ENCODE assay signal across 11 mouse cellular contexts in genomic region chr15:98955324-98955723, GRCm38 (mm10). TPM values are rescaled to one million over a fixed set of nuclear protein-coding genes. Genes with fewer than 3 reads are reported as not detected.
A peak's percentile ranks its signal among the peaks of the same experiment; 100 is the strongest.
DNase-seq lines count a peak whose midpoint lies in the region; ATAC-seq and TF ChIP-seq lines count a peak whose summit lies in the region.
"Had no signal": no experiment of that assay in that cellular context is flagged by ENCODE, and none has a peak within 500 bp of the region (broad histone marks: within the 10 kb centered on the region; RNA-seq: fewer than 3 reads in every experiment).

No protein-coding gene starts in this region.

- no peak overlapping the region for H3K4me3 ChIP-seq in lung, embryonic 14.5 days (ENCODE audit: low read depth, low read length)
- H3K4me3 ChIP-seq in lung, postnatal 0 days (ENCODE audit: low read depth, low read length), result no peak overlapping the region
- H3K4me3 ChIP-seq in forebrain, embryonic 12.5 days (replicated peaks), result peak overlapping the region; percentile 91
- H3K4me3 ChIP-seq in limb, embryonic 12.5 days (replicated peaks), result no peak overlapping the region
- no peak overlapping the region for H3K4me3 ChIP-seq in stomach, embryonic 15.5 days (replicated peaks)

- no peaks in the 10 kb centered on the region for H3K9me3 ChIP-seq in lung, embryonic 14.5 days (ENCODE audit: low read depth, low read length)
- no peaks in the 10 kb centered on the region for H3K9me3 ChIP-seq in lung, postnatal 0 days (ENCODE audit: low read length)
- no peaks in the 10 kb centered on the region for H3K9me3 ChIP-seq in forebrain, embryonic 12.5 days
- no peaks in the 10 kb centered on the region for H3K9me3 ChIP-seq in limb, embryonic 12.5 days
- no peaks in the 10 kb centered on the region for H3K9me3 ChIP-seq in stomach, embryonic 15.5 days

- H3K36me3 ChIP-seq in lung, embryonic 14.5 days (ENCODE audit: insufficient read depth), result no peaks in the 10 kb centered on the region
- H3K36me3 ChIP-seq in lung, postnatal 0 days (ENCODE audit: insufficient read depth, low read length), result no peaks in the 10 kb centered on the region
- H3K36me3 ChIP-seq in forebrain, embryonic 12.5 days (replicated peaks), result peaks cover 8% of the 10 kb centered on the region
- peaks cover 4% of the 10 kb centered on the region for H3K36me3 ChIP-seq in limb, embryonic 12.5 days
- no peaks in the 10 kb centered on the region for H3K36me3 ChIP-seq in stomach, embryonic 15.5 days

- H3K27ac ChIP-seq in lung, embryonic 14.5 days (ENCODE audit: low read depth), result 0 out of 2 replicates have a peak overlapping the region, but pooled peaks have one; percentile 70
- no peak overlapping the region for H3K27ac ChIP-seq in lung, postnatal 0 days (ENCODE audit: low read length)
- H3K27ac ChIP-seq in forebrain, embryonic 12.5 days, result peak overlapping the region; percentile 100
- no peak overlapping the region for H3K27ac ChIP-seq in limb, embryonic 12.5 days
- H3K27ac ChIP-seq in stomach, embryonic 15.5 days, result 0 out of 2 replicates have a peak overlapping the region, but pooled peaks have one; percentile 78

- no peak overlapping the region for H3K4me2 ChIP-seq in lung, embryonic 14.5 days
- H3K4me2 ChIP-seq in lung, postnatal 0 days (replicated peaks; ENCODE audit: low read depth, low read length), result no peak overlapping the region
- peak overlapping the region; percentile 66 for H3K4me2 ChIP-seq in forebrain, embryonic 12.5 days
- peak overlapping the region; percentile 81; the same call in 1 of the 2 replicates for H3K4me2 ChIP-seq in limb, embryonic 12.5 days
- no peak overlapping the region for H3K4me2 ChIP-seq in stomach, embryonic 15.5 days

- no peak for ATAC-seq in lung, embryonic 14.5 days (ENCODE audit: insufficient read depth)
- no peak for ATAC-seq in lung, postnatal 0 days
- no peak for ATAC-seq in forebrain, embryonic 12.5 days (ENCODE audit: low FRiP score)
- ATAC-seq in limb, embryonic 12.5 days (ENCODE audit: insufficient number of reproducible peaks, insufficient read depth, low FRiP score, low TSS enrichment, low read depth), result no peak
- no peak for ATAC-seq in stomach, embryonic 15.5 days (ENCODE audit: insufficient read depth, low FRiP score, low read depth)

- H3K9ac ChIP-seq in lung, embryonic 14.5 days, result peak overlapping the region; percentile 45; the same call in 1 of the 2 replicates
- H3K9ac ChIP-seq in lung, postnatal 0 days (replicated peaks; ENCODE audit: low read depth), result no peak overlapping the region
- H3K9ac ChIP-seq in forebrain, embryonic 12.5 days, result peak overlapping the region; percentile 99
- 0 out of 2 replicates have a peak overlapping the region, but pooled peaks have one; percentile 18 for H3K9ac ChIP-seq in limb, embryonic 12.5 days (replicated peaks)
- H3K9ac ChIP-seq in stomach, embryonic 15.5 days, result no peak overlapping the region

- DNase-seq in lung, embryonic 14.5 days, result no peak
- DNase-seq in lung, postnatal 0 days (ENCODE audit: low spot score), result no peak
- no peak for DNase-seq in layer of hippocampus, adult 9-10 months (ENCODE audit: low spot score)
- no peak for DNase-seq in embryo, embryonic 10.5 days (ENCODE audit: low spot score)
- DNase-seq: cerebellum, adult 11 months; thymus, postnatal 25 days had no signal

- TF ChIP-seq CTCF in lung, embryonic 14.5 days (IDR thresholded peaks at IDR 0.05; ENCODE audit: low read depth), result no peak
- no peak for TF ChIP-seq CTCF in lung, postnatal 0 days (IDR thresholded peaks at IDR 0.05)

- no peaks in the 10 kb centered on the region for H3K27me3 ChIP-seq in lung, embryonic 14.5 days (ENCODE audit: insufficient read depth, low read length)
- no peaks in the 10 kb centered on the region for H3K27me3 ChIP-seq in lung, postnatal 0 days (replicated peaks; ENCODE audit: insufficient read depth, low read length)
- no peaks in the 10 kb centered on the region for H3K27me3 ChIP-seq in forebrain, embryonic 12.5 days
- no peaks in the 10 kb centered on the region for H3K27me3 ChIP-seq in limb, embryonic 12.5 days
- no peaks in the 10 kb centered on the region for H3K27me3 ChIP-seq in stomach, embryonic 15.5 days (replicated peaks)

- H3K4me1 ChIP-seq in lung, embryonic 14.5 days (ENCODE audit: insufficient read depth), result no peaks in the 10 kb centered on the region; the same call in 1 of the 2 replicates
- H3K4me1 ChIP-seq in lung, postnatal 0 days (ENCODE audit: insufficient read depth, low read depth, low read length), result no peaks in the 10 kb centered on the region
- H3K4me1 ChIP-seq in forebrain, embryonic 12.5 days, result peaks cover 27% of the 10 kb centered on the region
- peaks cover 20% of the 10 kb centered on the region for H3K4me1 ChIP-seq in limb, embryonic 12.5 days (replicated peaks)
- peaks cover 5% of the 10 kb centered on the region; the same call in 1 of the 2 replicates for H3K4me1 ChIP-seq in stomach, embryonic 15.5 days

- no peak for TF ChIP-seq EP300 in lung, postnatal 0 days (IDR thresholded peaks at IDR 0.05)

- WGBS in lung, embryonic 14.5 days, result 76% methylated on average over 4 of the region's 4 CpGs
- WGBS in lung, postnatal 0 days, result 83% methylated on average over 4 of the region's 4 CpGs
- 48% methylated on average over 4 of the region's 4 CpGs for WGBS in forebrain, embryonic 12.5 days
- 81% methylated on average over 4 of the region's 4 CpGs for WGBS in limb, embryonic 12.5 days
- 72% methylated on average over 4 of the region's 4 CpGs for WGBS in stomach, embryonic 15.5 days

RNA-seq across cellular contexts. Expression of gene Tuba1a, which starts 1.8 kb away (rescaled TPM):
- polyA plus RNA-seq in lung, embryonic 14.5 days (2014; fragmentation: Nextera tagmentation; extraction: Ambion mirVana), result 1,129 and 1,167 TPM in 2 replicates
- 881 and 945 TPM in 2 replicates for polyA plus RNA-seq in lung, postnatal 0 days (2015; fragmentation: Nextera tagmentation; extraction: Ambion mirVana)
- polyA plus RNA-seq in forebrain, embryonic 12.5 days (2016; fragmentation: Nextera tagmentation; extraction: Ambion mirVana), result 7,386 and 7,785 TPM in 2 replicates
- polyA plus RNA-seq in limb, embryonic 12.5 days (2016; fragmentation: Nextera tagmentation; extraction: Ambion mirVana), result 1,314 and 1,328 TPM in 2 replicates
- 915 and 964 TPM in 2 replicates for polyA plus RNA-seq in stomach, embryonic 15.5 days (2015; fragmentation: Nextera tagmentation; extraction: Ambion mirVana)

RNA-seq across cellular contexts. Expression of gene Gm49450, which starts 2.0 kb away (rescaled TPM):
- polyA plus RNA-seq in lung, embryonic 14.5 days (2014; fragmentation: Nextera tagmentation; extraction: Ambion mirVana), result not detected in 2 replicates
- polyA plus RNA-seq in lung, postnatal 0 days (2015; fragmentation: Nextera tagmentation; extraction: Ambion mirVana), result not detected in 2 replicates
- not detected in 2 replicates for polyA plus RNA-seq in forebrain, embryonic 12.5 days (2016; fragmentation: Nextera tagmentation; extraction: Ambion mirVana)
- polyA plus RNA-seq in limb, embryonic 12.5 days (2016; fragmentation: Nextera tagmentation; extraction: Ambion mirVana), result not detected in 2 replicates
- polyA plus RNA-seq in stomach, embryonic 15.5 days (2015; fragmentation: Nextera tagmentation; extraction: Ambion mirVana), result not detected in 2 replicates
- polyA plus RNA-seq: kidney, postnatal 0 days; lung, embryonic 16.5 days had no signal

RNA-seq across cellular contexts. Expression of gene Tuba1b, which starts 21.0 kb away (rescaled TPM):
- 2,161 and 2,216 TPM in 2 replicates for polyA plus RNA-seq in lung, embryonic 14.5 days (2014; fragmentation: Nextera tagmentation; extraction: Ambion mirVana)
- polyA plus RNA-seq in lung, postnatal 0 days (2015; fragmentation: Nextera tagmentation; extraction: Ambion mirVana), result 415 and 427 TPM in 2 replicates
- 1,790 and 1,867 TPM in 2 replicates for polyA plus RNA-seq in forebrain, embryonic 12.5 days (2016; fragmentation: Nextera tagmentation; extraction: Ambion mirVana)
- 1,691 and 1,695 TPM in 2 replicates for polyA plus RNA-seq in limb, embryonic 12.5 days (2016; fragmentation: Nextera tagmentation; extraction: Ambion mirVana)
- 1,197 and 1,299 TPM in 2 replicates for polyA plus RNA-seq in stomach, embryonic 15.5 days (2015; fragmentation: Nextera tagmentation; extraction: Ambion mirVana)

RNA-seq across cellular contexts. Expression of gene Lmbr1l, which starts 37.3 kb away (rescaled TPM):
- polyA plus RNA-seq in lung, embryonic 14.5 days (2014; fragmentation: Nextera tagmentation; extraction: Ambion mirVana), result 4.5 and 5.5 TPM in 2 replicates
- 16.5 and 17.0 TPM in 2 replicates for polyA plus RNA-seq in lung, postnatal 0 days (2015; fragmentation: Nextera tagmentation; extraction: Ambion mirVana)
- polyA plus RNA-seq in forebrain, embryonic 12.5 days (2016; fragmentation: Nextera tagmentation; extraction: Ambion mirVana), result 30.6 and 41.5 TPM in 2 replicates
- polyA plus RNA-seq in limb, embryonic 12.5 days (2016; fragmentation: Nextera tagmentation; extraction: Ambion mirVana), result 23.4 and 24.1 TPM in 2 replicates
- polyA plus RNA-seq in stomach, embryonic 15.5 days (2015; fragmentation: Nextera tagmentation; extraction: Ambion mirVana), result 14.5 TPM in 2 replicates

RNA-seq across cellular contexts. Expression of gene Dhh, which starts 57.0 kb away (rescaled TPM):
- polyA plus RNA-seq in lung, embryonic 14.5 days (2014; fragmentation: Nextera tagmentation; extraction: Ambion mirVana), result 1.0 and 1.3 TPM in 2 replicates
- polyA plus RNA-seq in lung, postnatal 0 days (2015; fragmentation: Nextera tagmentation; extraction: Ambion mirVana), result 5.1 and 6.6 TPM in 2 replicates
- polyA plus RNA-seq in forebrain, embryonic 12.5 days (2016; fragmentation: Nextera tagmentation; extraction: Ambion mirVana), result 0.45 and 0.51 TPM in 2 replicates
- 0.52 and 0.74 TPM in 2 replicates for polyA plus RNA-seq in limb, embryonic 12.5 days (2016; fragmentation: Nextera tagmentation; extraction: Ambion mirVana)
- polyA plus RNA-seq in stomach, embryonic 15.5 days (2015; fragmentation: Nextera tagmentation; extraction: Ambion mirVana), result 0.71 and 1.0 TPM in 2 replicates

Comparison
In these comparisons a context has a peak if more than half of its experiments do, and no peak if none do; other contexts are left out.
1. H3K27ac ChIP-seq: peak in lung, embryonic 14.5 days (single experiment), forebrain, embryonic 12.5 days (single experiment) and stomach, embryonic 15.5 days (single experiment); none in lung, postnatal 0 days (single experiment) and limb, embryonic 12.5 days (single experiment).
2. H3K9ac ChIP-seq: peak in lung, embryonic 14.5 days (single experiment), forebrain, embryonic 12.5 days (single experiment) and limb, embryonic 12.5 days (single experiment); none in lung, postnatal 0 days (single experiment) and stomach, embryonic 15.5 days (single experiment).
3. H3K4me2 ChIP-seq: peak in forebrain, embryonic 12.5 days (single experiment) and limb, embryonic 12.5 days (single experiment); none in lung, embryonic 14.5 days (single experiment), lung, postnatal 0 days (single experiment) and stomach, embryonic 15.5 days (single experiment).